Mouse (Mus musculus) hindbrain, embryonic 14.5 days (tissue): ENCODE data around the gene Zbtb20. TPM values are rescaled to one million over a fixed set of nuclear protein-coding genes. Genes with fewer than 3 reads are reported as not detected.

Experiments used
- ATAC-seq: fragments of 200-750 bp; cut with Nextera tagmentation; 2 replicates; pipeline ENCODE4 v1.8.0; 2017; ENCODE audit warnings: moderate number of reproducible peaks, mild to moderate bottlenecking, moderate TSS enrichment, moderate library complexity; ENCODE audit not compliant: low FRiP score
- DNase-seq: peaks from one replicate; pipeline ENCODE4 v3.0.0-alpha.2; 2015; ENCODE audit warnings: low spot score
- H3K27ac ChIP-seq: fragments of 300-500 bp; sonication (generic); 2 replicates; pipeline ENCODE4 v1.5.1; 2014; ENCODE audit warnings: mild to moderate bottlenecking, moderate library complexity
- H3K27me3 ChIP-seq: fragments of 300-500 bp; sonication (generic); 2 replicates; pipeline ENCODE4 v1.6.1; 2014; ENCODE audit warnings: mild to moderate bottlenecking, low read length, mixed read lengths; ENCODE audit not compliant: control insufficient read depth, insufficient read depth
- H3K36me3 ChIP-seq: fragments of 300-500 bp; sonication (generic); replicated peaks from 2 replicates; pipeline ENCODE4 v1.6.1; 2014; ENCODE audit not compliant: control insufficient read depth, insufficient read depth
- H3K4me1 ChIP-seq: fragments of 300-500 bp; sonication (generic); replicated peaks from 2 replicates; pipeline ENCODE4 v1.6.1; 2014; ENCODE audit warnings: antibody characterized with exemption, low read length, mixed read lengths; ENCODE audit not compliant: control insufficient read depth, insufficient read depth
- H3K4me2 ChIP-seq: fragments of 300-500 bp; sonication (generic); replicated peaks from 2 replicates; pipeline ENCODE4 v1.6.1; 2014; ENCODE audit warnings: mild to moderate bottlenecking, moderate library complexity
- H3K4me3 ChIP-seq: fragments of 300-500 bp; sonication (generic); replicated peaks from 2 replicates; pipeline ENCODE4 v1.5.1; 2014; ENCODE audit warnings: mild to moderate bottlenecking, low read length
- H3K9ac ChIP-seq: fragments of 300-500 bp; sonication (generic); 2 replicates; pipeline ENCODE4 v1.6.1; 2014
- H3K9me3 ChIP-seq: fragments of 300-500 bp; sonication (generic); 2 replicates; pipeline ENCODE4 v1.6.1; 2016; ENCODE audit warnings: low read length; ENCODE audit not compliant: control insufficient read depth
- WGBS: fragments of 180-500 bp; shearing (Covaris S2); extraction: QIAGEN DNeasy Blood & Tissue Kit; methylation state at CpG from one replicate; pipeline ENCODE4 v1.1.7; 2014; 5-methylcytosine and 5-hydroxymethylcytosine counted together
- polyA plus RNA-seq: library from polyadenylated mRNA; unstranded; fragments of >200 nt; fragmentation: Nextera tagmentation; extraction: Ambion mirVana; gene quantifications from 2 replicates; pipeline ENCODE4 v1.2.1, GENCODE M21; 2014

Zbtb20 gene
- polyA plus RNA-seq, 1 experiment from 2014 or later = 49.7 TPM

DNA sequence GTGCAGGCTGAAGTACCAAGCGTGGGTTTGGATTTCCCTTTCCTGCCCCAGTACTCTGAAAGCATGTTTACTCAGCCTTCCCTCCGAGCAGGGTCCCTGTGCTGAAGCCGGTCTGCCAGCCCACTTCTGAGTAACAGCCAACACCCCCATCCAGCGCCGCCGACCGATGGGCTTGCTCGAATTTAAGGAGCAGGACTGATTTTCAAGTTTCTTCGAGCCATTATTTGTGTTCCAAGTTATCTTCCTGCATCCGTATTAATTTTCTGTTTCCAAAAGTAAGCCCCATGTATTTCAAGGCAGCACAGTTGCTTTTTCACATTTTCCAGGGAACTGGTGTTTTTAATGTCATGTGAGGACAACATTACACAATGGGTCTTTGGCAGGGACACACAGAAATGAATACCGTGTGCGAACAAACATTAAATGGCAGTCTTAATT lies 664.0 kb downstream of the Zbtb20 start:
- no peak overlapping the region for H3K4me3 ChIP-seq
- H3K9ac ChIP-seq = no peak overlapping the region
- ATAC-seq = no peak
- DNase-seq = no peak
- H3K36me3 ChIP-seq = no peaks in the 10 kb centered on the region
- no peaks in the 10 kb centered on the region for H3K27me3 ChIP-seq
- WGBS = 79% methylated on average over 12 of the region's 12 CpGs
- peak overlapping the region; percentile 33 for H3K27ac ChIP-seq
- H3K4me2 ChIP-seq = no peak overlapping the region
- 0 out of 2 replicates have a peak, but pooled peaks cover 4% of the 10 kb centered on the region for H3K4me1 ChIP-seq
- H3K9me3 ChIP-seq = no peaks in the 10 kb centered on the region

DNA sequence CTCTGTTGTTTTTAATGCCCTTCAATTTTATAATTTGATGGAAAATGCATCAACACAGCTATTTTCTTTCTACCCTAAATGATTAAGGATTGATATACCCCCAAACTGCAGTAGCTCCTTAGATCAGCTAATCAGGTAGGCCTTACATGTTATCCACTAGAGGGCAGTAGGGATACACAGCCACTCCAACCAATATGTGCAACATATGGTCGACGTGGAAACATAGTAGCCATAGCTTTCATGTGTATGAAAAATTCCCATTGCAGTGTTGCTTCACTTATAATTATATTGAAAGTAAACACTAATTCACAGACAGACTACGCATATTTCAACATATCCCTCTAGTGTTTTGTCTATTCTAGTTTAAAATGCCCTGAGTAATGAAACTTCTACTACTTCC lies 664.4 kb downstream of the Zbtb20 start:
- H3K9ac ChIP-seq = no peak overlapping the region
- no peaks in the 10 kb centered on the region for H3K27me3 ChIP-seq
- no peak overlapping the region for H3K4me3 ChIP-seq
- H3K27ac ChIP-seq = peak overlapping the region; percentile 33; the same call in 1 of the 2 replicates
- DNase-seq (peak; percentile 68), ATAC-seq (peak; percentile 46; the same call in 1 of the 2 replicates)
- no peaks in the 10 kb centered on the region for H3K36me3 ChIP-seq
- H3K9me3 ChIP-seq = no peaks in the 10 kb centered on the region
- 29% methylated on average over 3 of the region's 3 CpGs for WGBS
- 0 out of 2 replicates have a peak, but pooled peaks cover 4% of the 10 kb centered on the region for H3K4me1 ChIP-seq
- H3K4me2 ChIP-seq = no peak overlapping the region

- WGBS = 94% methylated on average over 10 of the region's 10 CpGs
Observed at GRCm38 (mm10) chr16:43540546-43541167, 665.0 kb downstream of the Zbtb20 start.

DNA sequence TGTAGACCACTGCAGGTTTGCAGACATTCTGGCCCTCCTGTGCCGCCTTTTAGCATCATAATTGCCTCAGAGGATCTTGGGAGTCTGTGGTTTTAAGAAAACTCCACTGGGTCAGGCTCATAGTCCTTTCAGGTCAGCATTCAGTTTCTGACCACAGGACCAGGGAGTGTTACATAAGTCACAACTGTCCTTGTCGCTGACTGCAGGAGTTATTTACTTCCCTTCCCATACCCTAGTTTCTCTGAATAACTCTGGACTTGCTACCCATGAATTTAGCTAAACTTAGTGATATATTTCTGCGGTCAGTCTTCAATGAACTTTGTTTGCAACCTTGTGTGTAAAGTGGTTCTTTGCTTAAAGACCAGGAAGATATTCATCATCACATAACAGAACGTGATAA lies 669.6 kb downstream of the Zbtb20 start:
- ATAC-seq (no peak), DNase-seq (no peak)
- Histone ChIP-seq H3K9ac (no peak overlapping the region), H3K4me3 (no peak overlapping the region), H3K9me3 (no peaks in the 10 kb centered on the region), H3K27me3 (no peaks in the 10 kb centered on the region), H3K4me2 (no peak overlapping the region), H3K36me3 (no peaks in the 10 kb centered on the region), H3K27ac (no peak overlapping the region), H3K4me1 (peaks cover 25% of the 10 kb centered on the region)
- 90% methylated on average over 4 of the region's 4 CpGs for WGBS

More at GRCm38 (mm10) chr16:43540546-43541167, 665.0 kb downstream of the Zbtb20 start:
- no peak for DNase-seq
- H3K4me3 ChIP-seq = no peak overlapping the region
- H3K9ac ChIP-seq = no peak overlapping the region
- no peaks in the 10 kb centered on the region for H3K9me3 ChIP-seq
- H3K27me3 ChIP-seq = no peaks in the 10 kb centered on the region
- H3K36me3 ChIP-seq = no peaks in the 10 kb centered on the region
- H3K4me2 ChIP-seq = no peak overlapping the region
- 0 out of 2 replicates have a peak, but pooled peaks cover 4% of the 10 kb centered on the region for H3K4me1 ChIP-seq
- no peak overlapping the region for H3K27ac ChIP-seq
- no peak for ATAC-seq

DNA sequence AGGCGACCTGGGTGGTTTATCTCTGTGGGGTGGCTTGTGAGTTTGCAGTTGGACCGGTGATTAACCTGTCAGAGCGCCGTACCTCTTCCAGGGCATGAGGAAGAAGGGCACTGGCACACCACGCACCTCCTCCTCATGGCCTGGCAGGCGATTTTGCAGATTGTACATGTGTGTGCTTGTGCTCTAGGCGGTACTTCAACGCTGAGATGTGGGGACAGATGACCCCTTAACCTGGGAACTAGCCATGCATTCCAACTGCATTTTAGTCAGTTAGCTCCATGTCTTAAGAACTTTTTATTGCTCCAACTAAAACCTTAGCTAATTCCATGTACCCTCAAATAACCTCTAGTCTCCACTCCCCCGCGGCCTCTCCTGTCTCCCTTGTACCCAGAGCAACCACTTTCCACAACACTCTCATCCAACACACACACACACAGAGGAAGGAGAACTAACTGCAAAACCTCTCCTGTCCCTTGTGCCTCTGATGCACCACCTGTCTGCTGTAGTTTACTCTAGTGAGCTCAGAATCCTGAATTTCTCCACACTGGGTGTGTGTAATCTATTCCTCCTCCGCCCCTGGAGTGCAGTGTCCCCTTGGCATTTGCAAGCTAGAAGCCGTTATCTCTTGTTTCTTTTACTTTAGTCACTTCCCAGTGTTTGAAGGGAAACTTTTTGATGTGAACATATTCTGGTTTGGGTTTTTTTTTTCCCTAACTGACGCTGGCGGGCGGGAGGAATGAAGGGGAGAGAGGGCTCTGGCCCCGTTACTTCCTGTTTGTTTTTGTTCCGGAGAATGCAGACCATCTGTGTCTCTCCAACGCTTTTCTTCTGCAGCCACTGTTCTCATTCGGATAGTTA lies 671.9 kb downstream of the Zbtb20 start:
- H3K4me2 ChIP-seq = no peak overlapping the region
- H3K9ac ChIP-seq = no peak overlapping the region
- no peak for ATAC-seq
- no peaks in the 10 kb centered on the region for H3K36me3 ChIP-seq
- peaks cover 25% of the 10 kb centered on the region for H3K4me1 ChIP-seq
- no peak for DNase-seq
- H3K27me3 ChIP-seq = no peaks in the 10 kb centered on the region
- H3K9me3 ChIP-seq = no peaks in the 10 kb centered on the region
- no peak overlapping the region for H3K27ac ChIP-seq
- WGBS = 61% methylated on average over 19 of the region's 19 CpGs
- no peak overlapping the region for H3K4me3 ChIP-seq

DNA sequence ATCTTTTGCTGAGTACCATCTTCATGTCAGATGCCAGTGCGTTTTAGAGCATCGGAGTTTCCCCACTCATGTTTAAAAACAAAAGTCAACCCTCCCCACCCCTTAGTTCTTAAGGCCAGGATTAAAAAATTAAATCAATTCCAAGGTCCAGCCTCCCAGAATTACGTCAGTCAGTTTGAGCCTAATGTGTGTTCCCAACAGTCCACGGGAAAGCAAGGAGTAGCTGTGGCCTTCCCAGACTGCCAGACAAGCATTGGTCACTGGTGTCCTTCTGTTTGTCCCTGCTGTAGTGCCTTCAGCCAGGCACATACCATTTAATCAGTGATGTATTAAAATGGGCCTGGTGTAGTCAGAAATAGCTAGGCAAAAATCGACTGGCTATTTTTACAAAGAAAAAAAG lies 673.1 kb downstream of the Zbtb20 start:
- ATAC-seq (no peak), DNase-seq (no peak)
- Histone ChIP-seq H3K4me1 (peaks cover 25% of the 10 kb centered on the region), H3K27ac (peak overlapping the region; percentile 69; the same call in 1 of the 2 replicates), H3K9ac (no peak overlapping the region), H3K4me2 (no peak overlapping the region), H3K9me3 (no peaks in the 10 kb centered on the region), H3K4me3 (no peak overlapping the region), H3K36me3 (no peaks in the 10 kb centered on the region), H3K27me3 (no peaks in the 10 kb centered on the region)
- WGBS = 68% methylated on average over 5 of the region's 5 CpGs

GRCm38 (mm10) chr16:43549425-43550089 lies 673.9 kb downstream of the Zbtb20 start:
- no peak for DNase-seq
- peak; percentile 62; the same call in 1 of the 2 replicates for ATAC-seq
- H3K4me3 ChIP-seq = no peak overlapping the region
- no peak overlapping the region for H3K9ac ChIP-seq
- peaks cover 25% of the 10 kb centered on the region for H3K4me1 ChIP-seq
- H3K4me2 ChIP-seq = no peak overlapping the region
- no peaks in the 10 kb centered on the region for H3K36me3 ChIP-seq
- H3K27ac ChIP-seq = peak overlapping the region; percentile 69
- H3K9me3 ChIP-seq = no peaks in the 10 kb centered on the region
- H3K27me3 ChIP-seq = no peaks in the 10 kb centered on the region
- 45% methylated on average over 9 of the region's 9 CpGs for WGBS

- no peak for ATAC-seq
- WGBS = 97% methylated on average over 1 of the region's 1 CpGs
- no peak overlapping the region for H3K9ac ChIP-seq
Observed at GRCm38 (mm10) chr16:43552443-43552842, 676.8 kb downstream of the Zbtb20 start.

GRCm38 (mm10) chr16:43557385-43557784 lies 681.7 kb downstream of the Zbtb20 start:
- Histone ChIP-seq H3K9ac (peak overlapping the region; percentile 39), H3K4me3 (no peak overlapping the region), H3K9me3 (no peaks in the 10 kb centered on the region), H3K27me3 (no peaks in the 10 kb centered on the region), H3K4me1 (peaks cover 14% of the 10 kb centered on the region), H3K4me2 (0 out of 2 replicates have a peak overlapping the region, but pooled peaks have one; percentile 17), H3K27ac (peak overlapping the region; percentile 64), H3K36me3 (no peaks in the 10 kb centered on the region)
- DNase-seq = no peak
- 35% methylated on average over 5 of the region's 5 CpGs for WGBS
- ATAC-seq = no peak; the same call in 1 of the 2 replicates

More at GRCm38 (mm10) chr16:43552443-43552842, 676.8 kb downstream of the Zbtb20 start:
- H3K4me2 ChIP-seq = no peak overlapping the region
- H3K4me3 ChIP-seq = no peak overlapping the region
- no peak overlapping the region for H3K27ac ChIP-seq
- no peaks in the 10 kb centered on the region for H3K27me3 ChIP-seq
- H3K36me3 ChIP-seq = no peaks in the 10 kb centered on the region
- DNase-seq = no peak
- H3K4me1 ChIP-seq = peaks cover 29% of the 10 kb centered on the region
- H3K9me3 ChIP-seq = no peaks in the 10 kb centered on the region
